Mouse (Mus musculus) monocyte, adult 5-6 weeks (primary cell): ENCODE results near the gene Slit3. TPM values are rescaled to one million over a fixed set of nuclear protein-coding genes. Genes with fewer than 3 reads are reported as not detected.

Experiments used
- ATAC-seq: fragments of 153-309, 156-312 bp; replicated peaks from 2 replicates; pipeline ENCODE4 v1.8.0; 2017; ENCODE audit warnings: mild to moderate bottlenecking; ENCODE audit not compliant: low TSS enrichment, insufficient number of reproducible peaks, severe bottlenecking, poor library complexity, low FRiP score
- total RNA-seq: library from RNA; stranded (forward); fragments of 200-1000, 200-491, 200-594 nt; gene quantifications from 3 replicates; pipeline ENCODE4 v1.2.3, GENCODE M21; 2017

The Slit3 gene
- total RNA-seq, 1 experiment from 2014 or later = not detected

GRCm38 (mm10) chr11:35522802-35523452 lies 401.9 kb downstream of the Slit3 start:
- no peak for ATAC-seq

GRCm38 (mm10) chr11:35523773-35524172 lies 402.7 kb downstream of the Slit3 start:
- no peak for ATAC-seq

- no peak for ATAC-seq
Measured at GRCm38 (mm10) chr11:35526219-35526762, 405.3 kb downstream of the Slit3 start.

- no peak for ATAC-seq
Measured at GRCm38 (mm10) chr11:35527816-35528462, 406.9 kb downstream of the Slit3 start.

- no peak for ATAC-seq
Measured at GRCm38 (mm10) chr11:35535027-35535426, 414.0 kb downstream of the Slit3 start.

- no peak for ATAC-seq
Measured at GRCm38 (mm10) chr11:35537128-35538088, 416.4 kb downstream of the Slit3 start.

GRCm38 (mm10) chr11:35542731-35543130 lies 421.7 kb downstream of the Slit3 start:
- no peak for ATAC-seq

GRCm38 (mm10) chr11:35544112-35545064 lies 423.4 kb downstream of the Slit3 start:
- no peak for ATAC-seq

- ATAC-seq = no peak
Measured at GRCm38 (mm10) chr11:35546081-35546822, 425.2 kb downstream of the Slit3 start.

GRCm38 (mm10) chr11:35550036-35550435 lies 429.0 kb downstream of the Slit3 start:
- ATAC-seq = no peak

- no peak for ATAC-seq
Measured at GRCm38 (mm10) chr11:35556192-35556591, 435.2 kb downstream of the Slit3 start.

GRCm38 (mm10) chr11:35557476-35557875 lies 436.5 kb downstream of the Slit3 start:
- no peak for ATAC-seq

GRCm38 (mm10) chr11:35558311-35558710 lies 437.3 kb downstream of the Slit3 start:
- ATAC-seq = no peak

GRCm38 (mm10) chr11:35559386-35559785 lies 438.4 kb downstream of the Slit3 start:
- ATAC-seq = no peak

- no peak for ATAC-seq
Measured at GRCm38 (mm10) chr11:35561760-35562159, 440.7 kb downstream of the Slit3 start.

- ATAC-seq = no peak
Measured at GRCm38 (mm10) chr11:35565322-35565721, 444.3 kb downstream of the Slit3 start.

- ATAC-seq = no peak
Measured at GRCm38 (mm10) chr11:35566686-35567085, 445.7 kb downstream of the Slit3 start.
